15 mouse cellular contexts compared by ENCODE assay signal in the genomic region with DNA sequence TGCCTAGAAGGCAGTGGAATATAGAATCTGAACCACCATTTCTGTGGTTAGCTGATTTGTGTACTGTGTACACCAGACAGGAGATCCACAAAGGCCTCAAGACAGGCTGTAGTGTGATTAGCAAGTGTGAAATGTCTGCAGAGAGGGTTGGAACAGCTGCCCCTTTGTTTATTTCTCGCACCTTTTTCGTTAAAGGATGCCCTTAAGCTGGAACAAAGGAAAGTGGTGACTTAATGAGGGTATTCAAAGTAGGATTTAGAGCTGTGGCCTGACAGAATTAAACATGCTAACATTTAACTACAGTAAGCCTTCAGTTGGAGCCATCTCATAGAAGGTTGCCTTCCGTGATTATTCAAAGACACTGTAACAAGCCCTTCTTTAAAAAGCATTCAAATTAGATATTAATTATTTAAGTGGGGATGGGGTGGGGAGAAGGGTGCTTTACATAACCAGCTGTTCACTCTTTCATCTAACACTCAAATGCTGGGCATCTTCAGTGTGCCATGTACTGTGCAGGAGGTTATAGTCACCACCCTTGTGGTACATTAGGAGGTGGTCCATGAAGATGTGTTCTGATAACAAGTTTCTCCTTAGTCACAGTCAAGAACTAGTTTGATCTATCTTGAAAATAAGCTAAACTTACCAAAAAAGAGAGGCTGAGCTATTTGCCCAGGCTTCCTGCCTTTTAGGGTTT.
DNase-seq lines count a peak whose midpoint lies in the region; ATAC-seq and TF ChIP-seq lines count a peak whose summit lies in the region.
"Had no signal": no experiment of that assay in that cellular context is flagged by ENCODE, and none has a peak within 500 bp of the region (broad histone marks: within the 10 kb centered on the region; RNA-seq: fewer than 3 reads in every experiment).

No protein-coding gene starts in this region.

- no peak for TF ChIP-seq CTCF in forebrain, postnatal 0 days (IDR thresholded peaks at IDR 0.05; ENCODE audit: low read depth)

- no peak overlapping the region for H3K9ac ChIP-seq in forebrain, postnatal 0 days
- no peak overlapping the region for H3K9ac ChIP-seq in neural tube, embryonic 14.5 days (replicated peaks; ENCODE audit: low read depth, low read length)
- H3K9ac ChIP-seq: intestine, embryonic 15.5 days; limb, embryonic 15.5 days had no signal

- peak overlapping the region; percentile 31; the same call in 1 of the 2 replicates for H3K27ac ChIP-seq in forebrain, postnatal 0 days (ENCODE audit: low read depth, low read length)
- H3K27ac ChIP-seq in midbrain, embryonic 10.5 days (replicated peaks) = peak overlapping the region; percentile 79
- H3K27ac ChIP-seq in neural tube, embryonic 14.5 days (ENCODE audit: low read depth, low read length) = peak overlapping the region; percentile 36; the same call in 1 of the 2 replicates
- H3K27ac ChIP-seq: intestine, embryonic 15.5 days; limb, embryonic 15.5 days had no signal

- ATAC-seq in forebrain, postnatal 0 days = peak; percentile 58
- peak; percentile 74 for ATAC-seq in neural tube, embryonic 14.5 days (ENCODE audit: low read depth)
- ATAC-seq: intestine, embryonic 15.5 days had no signal

- no peaks in the 10 kb centered on the region for H3K36me3 ChIP-seq in forebrain, postnatal 0 days (ENCODE audit: insufficient read depth)
- no peaks in the 10 kb centered on the region for H3K36me3 ChIP-seq in midbrain, embryonic 10.5 days
- H3K36me3 ChIP-seq in neural tube, embryonic 14.5 days (ENCODE audit: control insufficient read depth, insufficient read depth, low read length) = no peaks in the 10 kb centered on the region
- H3K36me3 ChIP-seq: intestine, embryonic 15.5 days; limb, embryonic 15.5 days had no signal

- peak; percentile 17 for DNase-seq in embryo, embryonic 11 days
- DNase-seq in embryo, embryonic 9.5 days (ENCODE audit: extremely low spot score) = no peak
- no peak for DNase-seq in forebrain, postnatal 0 days
- DNase-seq in midbrain, embryonic 10.5 days (ENCODE audit: low spot score) = no peak
- no peak for DNase-seq in frontal cortex, postnatal 36 days (ENCODE audit: low spot score in 2 of 2)
- no peak for DNase-seq in lung, postnatal 25 days (ENCODE audit: low spot score)
- no peak for DNase-seq in cerebellum, adult 9-11 months
- DNase-seq: cerebellum, adult 9-10 months; heart, adult 11 months; kidney, postnatal 36 days; lung, adult 2 months; right cerebral cortex, postnatal 14 days had no signal

- H3K4me2 ChIP-seq in forebrain, postnatal 0 days (ENCODE audit: low read depth) = no peak overlapping the region
- H3K4me2 ChIP-seq in neural tube, embryonic 14.5 days (ENCODE audit: low read depth, low read length) = no peak overlapping the region
- H3K4me2 ChIP-seq: intestine, embryonic 15.5 days; limb, embryonic 15.5 days had no signal

- peaks cover 16% of the 10 kb centered on the region; the same call in 1 of the 2 replicates for H3K4me1 ChIP-seq in forebrain, postnatal 0 days (ENCODE audit: insufficient read depth)
- peaks cover 43% of the 10 kb centered on the region for H3K4me1 ChIP-seq in midbrain, embryonic 10.5 days
- peaks cover 8% of the 10 kb centered on the region for H3K4me1 ChIP-seq in neural tube, embryonic 14.5 days (ENCODE audit: control insufficient read depth, insufficient read depth, low read length)
- H3K4me1 ChIP-seq: intestine, embryonic 15.5 days; limb, embryonic 15.5 days had no signal

- H3K27me3 ChIP-seq in forebrain, postnatal 0 days (ENCODE audit: insufficient read depth, low read length) = no peaks in the 10 kb centered on the region
- H3K27me3 ChIP-seq in midbrain, embryonic 10.5 days (ENCODE audit: low read depth, poor library complexity, severe bottlenecking) = no peaks in the 10 kb centered on the region
- H3K27me3 ChIP-seq in neural tube, embryonic 14.5 days (ENCODE audit: control insufficient read depth, insufficient read depth, low read length) = no peaks in the 10 kb centered on the region
- H3K27me3 ChIP-seq: intestine, embryonic 15.5 days; limb, embryonic 15.5 days had no signal

- no peaks in the 10 kb centered on the region for H3K9me3 ChIP-seq in forebrain, postnatal 0 days (ENCODE audit: low read length)
- H3K9me3 ChIP-seq in midbrain, embryonic 10.5 days (replicated peaks) = no peaks in the 10 kb centered on the region
- H3K9me3 ChIP-seq in neural tube, embryonic 14.5 days (ENCODE audit: control insufficient read depth, low read length) = no peaks in the 10 kb centered on the region
- H3K9me3 ChIP-seq: intestine, embryonic 15.5 days; limb, embryonic 15.5 days had no signal

- H3K4me3 ChIP-seq in forebrain, postnatal 0 days (ENCODE audit: low read depth, low read length) = no peak overlapping the region
- H3K4me3 ChIP-seq in midbrain, embryonic 10.5 days = no peak overlapping the region
- no peak overlapping the region for H3K4me3 ChIP-seq in neural tube, embryonic 14.5 days (ENCODE audit: low read depth, low read length)
- H3K4me3 ChIP-seq: intestine, embryonic 15.5 days; limb, embryonic 15.5 days had no signal

- 9% methylated on average over 3 of the region's 3 CpGs for WGBS in forebrain, postnatal 0 days
- 16% methylated on average over 3 of the region's 3 CpGs for WGBS in midbrain, embryonic 10.5 days
- WGBS in neural tube, embryonic 14.5 days = 5% methylated on average over 3 of the region's 3 CpGs
